Mouse (Mus musculus): ENCODE results near the gene Ptprf.
A peak's percentile ranks its signal among the peaks of the same experiment; 100 is the strongest.

Ptprf gene

DNA sequence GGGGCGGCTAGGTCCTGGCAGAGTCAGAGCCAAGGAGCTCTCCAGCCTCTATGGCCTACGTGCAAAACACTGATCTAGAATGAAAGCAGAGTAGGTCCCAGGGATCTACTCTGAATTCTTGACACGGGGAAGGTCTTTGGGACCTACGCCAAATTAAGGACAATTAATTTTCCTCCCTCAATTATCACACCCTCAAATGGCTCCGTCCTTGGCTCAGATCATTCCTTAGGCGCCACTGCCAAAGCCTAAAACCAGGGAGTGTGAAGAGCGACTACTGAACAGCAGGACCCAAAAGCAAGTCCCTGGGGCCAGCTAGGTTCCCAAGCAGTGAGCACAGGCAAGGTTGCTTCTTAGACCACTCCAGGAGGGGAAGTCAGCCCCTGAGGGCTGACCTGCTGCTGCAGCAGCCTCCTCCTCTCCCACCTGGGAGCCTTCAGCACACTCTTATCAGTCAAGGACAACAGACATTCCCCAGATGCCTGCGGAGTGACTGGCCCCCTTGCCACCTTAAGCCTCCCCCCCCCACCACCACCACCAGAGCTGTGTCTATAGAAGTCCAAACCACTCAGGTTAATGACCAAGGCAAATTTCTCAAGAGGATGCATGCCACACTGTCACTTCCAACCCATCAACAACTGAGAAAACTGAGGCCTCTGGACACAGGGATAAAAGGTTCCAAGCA lies 31.3 kb downstream of the Ptprf start:
- no peak for DNase-seq (ENCODE audit: low spot score in 2 of 2)

DNA sequence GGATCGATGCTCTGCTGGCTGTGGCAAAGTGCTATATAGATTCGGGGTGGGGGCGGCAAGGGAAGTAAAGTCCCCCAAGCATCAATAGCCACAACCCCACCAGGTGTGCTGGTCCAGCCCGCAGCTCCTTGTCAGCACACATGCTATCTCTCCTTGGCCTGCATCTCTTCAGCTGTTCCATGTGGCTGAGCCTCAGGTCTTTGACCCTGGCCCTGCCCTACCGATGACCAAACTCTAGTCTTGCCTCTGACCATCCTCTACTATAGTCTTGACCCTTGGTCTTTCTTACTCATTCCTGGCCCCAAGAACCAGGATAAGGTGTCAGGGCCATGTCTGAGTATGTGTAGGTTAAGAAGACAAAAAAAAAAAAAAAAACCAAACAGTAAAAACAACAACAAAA lies 33.2 kb downstream of the Ptprf start:
- no peak for DNase-seq (ENCODE audit: low spot score in 2 of 2)

DNA sequence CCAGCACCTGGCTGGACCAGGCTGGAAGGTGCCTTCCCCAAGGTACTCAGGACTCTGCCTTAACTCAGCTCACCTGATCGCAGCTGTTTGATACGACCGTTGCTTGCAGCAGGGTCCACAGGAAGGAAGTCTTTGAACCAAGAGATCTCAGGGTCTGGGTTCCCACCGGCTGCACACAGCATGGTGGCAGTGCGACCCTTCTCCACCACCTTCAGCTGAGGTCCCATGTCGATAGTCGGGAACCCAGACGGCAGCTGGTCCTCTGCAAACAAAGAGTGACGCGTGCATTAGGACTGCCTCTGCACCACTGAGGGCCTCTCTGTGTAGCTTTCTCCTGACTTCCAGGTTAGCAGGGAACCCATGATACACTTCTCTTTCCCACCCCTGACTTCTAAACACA lies 33.8 kb downstream of the Ptprf start:
- no peak for DNase-seq (ENCODE audit: low spot score in 2 of 2)

DNA sequence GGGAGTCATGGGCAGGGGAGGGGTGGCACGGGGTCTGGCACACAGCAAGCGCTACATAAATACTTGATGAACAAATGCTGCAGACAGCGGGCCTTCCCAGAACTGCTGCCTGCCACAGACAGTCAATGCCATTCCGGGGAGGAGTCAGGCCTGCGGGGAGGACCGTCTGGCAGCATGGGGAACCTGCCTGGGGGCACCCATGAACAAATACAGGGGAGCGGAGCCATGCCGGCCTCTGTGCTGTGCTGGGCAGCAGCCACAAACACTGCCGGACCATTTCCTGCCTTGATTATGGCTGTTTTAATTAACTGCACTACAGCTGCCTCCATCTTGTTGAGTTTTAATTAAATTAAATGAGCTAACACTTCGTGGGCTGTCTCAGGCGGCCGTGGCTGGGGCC lies 35.0 kb downstream of the Ptprf start:
- DNase-seq (ENCODE audit: low spot score in 2 of 2), result no peak

DNA sequence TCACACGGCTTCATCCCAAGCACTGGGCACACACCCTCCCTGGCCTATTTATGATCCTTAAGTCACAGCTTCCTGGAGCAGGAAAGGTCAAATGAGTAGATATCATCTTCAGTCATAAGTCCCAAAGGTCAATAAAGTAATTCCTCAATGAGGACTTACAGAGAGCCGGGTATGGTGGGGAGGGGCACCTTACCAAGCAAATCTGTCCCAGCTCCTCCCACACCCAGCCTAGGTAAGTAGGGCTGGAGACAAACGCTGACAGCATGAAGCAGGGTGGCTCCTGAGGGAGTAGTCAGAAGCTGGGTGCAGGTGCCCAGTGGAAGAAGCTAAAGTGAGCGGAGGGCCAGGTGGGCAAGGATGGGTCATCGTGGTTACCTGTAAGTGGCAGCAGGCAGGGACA lies 36.3 kb downstream of the Ptprf start:
- DNase-seq (ENCODE audit: low spot score in 2 of 2), result no peak

DNA sequence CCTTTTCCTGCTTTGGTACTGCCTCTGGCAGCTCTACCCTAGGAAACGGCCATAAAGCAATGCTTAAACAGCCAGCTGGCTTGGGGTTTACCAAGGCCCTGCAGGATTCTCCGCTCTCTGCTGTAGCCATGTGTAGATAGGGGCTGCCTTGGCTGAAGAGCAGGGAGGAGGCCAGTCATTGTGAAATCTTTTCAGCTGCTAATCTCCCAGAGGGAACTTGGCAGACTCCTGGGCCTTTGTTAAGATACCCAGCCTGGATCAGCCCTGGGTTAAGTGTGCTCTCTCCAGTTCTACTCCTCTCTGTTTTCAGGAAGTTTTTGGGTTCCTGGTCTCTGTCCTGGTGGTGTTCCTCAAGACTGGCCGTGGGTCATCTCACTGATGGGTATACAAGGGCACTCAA lies 43.9 kb downstream of the Ptprf start:
- DNase-seq (ENCODE audit: low spot score in 2 of 2), result peak in 1 of 2 experiments; percentile 44

DNA sequence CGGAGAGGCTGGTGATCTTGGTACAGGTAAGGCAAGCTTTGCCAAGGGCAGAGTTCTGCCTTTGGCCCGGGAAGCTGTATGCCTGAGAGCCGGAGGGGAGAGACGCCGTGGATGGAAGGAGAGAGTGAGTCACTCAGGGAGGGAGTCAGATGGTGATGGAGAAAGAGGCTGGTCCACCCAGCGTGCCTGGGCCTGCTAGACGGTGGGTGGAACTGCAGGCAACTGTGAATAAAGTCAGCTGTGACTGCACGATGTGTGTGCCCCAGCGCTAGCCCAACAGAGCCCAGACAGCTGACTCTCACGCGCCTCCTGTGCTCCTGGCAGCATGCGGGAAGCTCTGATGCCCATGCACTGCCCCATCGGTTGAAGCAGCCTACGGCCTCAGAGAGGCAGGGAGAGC lies 45.4 kb downstream of the Ptprf start:
- peak; percentile 66 to 68 for DNase-seq (ENCODE audit: low spot score in 2 of 2)

DNA sequence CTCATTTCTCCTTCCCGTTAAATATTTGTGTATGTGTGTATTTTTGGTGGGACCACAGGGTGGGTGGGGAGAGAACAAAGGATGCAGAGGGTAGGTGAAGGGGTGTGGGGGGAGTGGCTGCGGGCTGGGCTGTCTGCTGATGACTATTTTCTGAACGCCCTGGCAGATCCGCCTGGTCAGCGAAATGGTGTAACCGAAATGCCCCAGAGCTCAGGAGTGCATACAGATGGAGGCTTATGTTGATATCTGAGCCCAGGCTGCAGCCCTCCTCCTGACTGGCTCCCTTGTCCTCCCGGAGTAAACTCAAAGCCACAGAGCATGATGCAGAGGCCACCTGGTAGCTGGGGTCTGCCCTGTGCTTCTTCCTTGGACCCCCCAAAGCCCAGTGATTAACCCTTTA lies 47.4 kb downstream of the Ptprf start:
- DNase-seq (ENCODE audit: low spot score in 2 of 2), result no peak

DNA sequence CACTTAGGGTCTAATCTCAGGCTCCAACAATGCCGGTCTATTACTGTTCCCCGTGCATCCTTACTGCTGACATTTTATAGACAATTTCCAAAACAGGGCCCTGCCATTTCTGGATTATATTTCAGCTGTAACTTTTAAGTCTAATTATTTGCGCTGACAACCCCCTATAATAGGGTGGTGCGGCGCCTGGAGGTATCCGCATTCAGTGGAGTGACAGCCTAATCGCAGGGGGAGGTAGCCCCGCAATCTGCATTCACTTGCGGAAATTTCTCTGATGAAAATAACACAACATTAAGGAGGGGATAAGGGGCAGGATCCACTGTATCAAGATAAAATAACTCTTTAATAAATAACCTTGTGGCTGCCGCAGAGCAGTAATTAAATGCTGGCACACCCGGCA lies 47.9 kb downstream of the Ptprf start:
- DNase-seq (ENCODE audit: low spot score in 2 of 2), result no peak

DNA sequence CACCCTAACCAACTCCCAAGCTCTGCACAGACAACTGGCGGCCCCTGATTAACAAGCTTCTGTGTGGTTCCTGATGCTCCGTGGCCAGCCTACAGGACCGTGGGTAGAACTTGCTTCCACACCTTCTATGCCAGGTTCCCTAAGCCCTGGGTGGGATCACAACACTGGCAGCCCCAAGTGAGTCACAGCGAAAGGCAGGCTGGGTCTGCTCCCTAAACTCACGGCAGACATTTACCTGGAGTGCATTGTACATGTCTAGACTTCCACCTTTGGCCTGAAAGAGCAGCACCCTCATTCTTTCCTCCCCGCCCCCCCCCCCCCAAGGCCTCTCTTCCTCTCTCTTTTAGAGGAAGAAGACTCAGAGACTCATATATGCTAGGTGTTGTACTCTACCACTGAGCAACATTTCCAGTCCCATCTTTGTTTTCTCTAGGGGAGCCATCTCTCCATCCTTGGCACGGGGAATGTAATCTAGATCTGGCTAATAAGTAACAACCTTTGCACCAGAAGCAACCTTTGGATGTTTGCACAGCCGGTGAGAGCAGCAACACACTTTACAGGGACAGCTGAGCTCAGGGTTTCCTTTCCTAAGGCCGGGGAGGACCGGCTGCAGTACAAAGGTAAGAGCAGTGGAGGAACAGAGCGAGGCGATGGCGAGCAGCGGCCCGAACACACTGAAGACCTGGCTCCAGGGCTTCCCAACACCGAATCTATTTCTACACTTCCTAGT lies 51.1 kb downstream of the Ptprf start:
- DNase-seq (ENCODE audit: low spot score in 2 of 2), result no peak

DNA sequence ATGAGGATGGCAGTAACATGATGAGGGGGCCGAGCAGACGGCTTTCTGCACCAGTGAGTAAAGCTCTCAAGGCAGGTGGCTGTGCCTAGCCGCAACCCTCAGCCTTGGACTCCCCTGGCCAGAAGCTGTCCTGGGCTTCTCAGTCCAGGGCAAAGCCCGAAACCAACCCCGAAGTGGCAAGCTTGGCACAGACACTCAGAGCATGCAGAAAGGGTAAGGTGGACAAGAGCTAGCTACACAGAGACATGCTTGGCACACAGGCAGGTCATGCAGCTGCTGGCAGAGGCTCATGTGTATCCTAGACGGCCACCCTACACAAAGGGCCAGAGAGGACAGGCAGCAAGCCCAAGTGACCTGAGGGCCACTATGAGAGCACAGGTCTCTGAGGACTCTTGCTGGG lies 52.5 kb downstream of the Ptprf start:
- no peak for DNase-seq (ENCODE audit: low spot score in 2 of 2)

DNA sequence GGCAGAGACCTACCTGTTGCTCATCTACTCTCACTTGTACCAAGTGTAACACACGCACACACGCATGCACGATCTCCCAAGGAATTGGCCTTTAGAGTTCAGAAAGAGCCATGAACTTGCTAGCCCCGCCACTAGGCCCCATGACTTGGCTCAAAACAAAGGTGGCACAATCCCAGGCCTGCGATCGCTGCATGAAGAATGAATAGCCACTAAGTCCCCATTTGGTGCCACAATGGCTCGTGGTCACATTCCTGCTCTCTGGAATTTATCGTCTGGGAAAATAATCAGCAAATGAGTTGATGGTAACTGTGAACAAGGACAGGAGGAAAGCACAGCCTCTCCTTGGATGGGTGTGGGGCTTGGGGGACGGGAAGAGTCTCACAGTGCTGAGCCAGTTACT lies 54.3 kb downstream of the Ptprf start:
- no peak for DNase-seq (ENCODE audit: low spot score in 2 of 2)

DNA sequence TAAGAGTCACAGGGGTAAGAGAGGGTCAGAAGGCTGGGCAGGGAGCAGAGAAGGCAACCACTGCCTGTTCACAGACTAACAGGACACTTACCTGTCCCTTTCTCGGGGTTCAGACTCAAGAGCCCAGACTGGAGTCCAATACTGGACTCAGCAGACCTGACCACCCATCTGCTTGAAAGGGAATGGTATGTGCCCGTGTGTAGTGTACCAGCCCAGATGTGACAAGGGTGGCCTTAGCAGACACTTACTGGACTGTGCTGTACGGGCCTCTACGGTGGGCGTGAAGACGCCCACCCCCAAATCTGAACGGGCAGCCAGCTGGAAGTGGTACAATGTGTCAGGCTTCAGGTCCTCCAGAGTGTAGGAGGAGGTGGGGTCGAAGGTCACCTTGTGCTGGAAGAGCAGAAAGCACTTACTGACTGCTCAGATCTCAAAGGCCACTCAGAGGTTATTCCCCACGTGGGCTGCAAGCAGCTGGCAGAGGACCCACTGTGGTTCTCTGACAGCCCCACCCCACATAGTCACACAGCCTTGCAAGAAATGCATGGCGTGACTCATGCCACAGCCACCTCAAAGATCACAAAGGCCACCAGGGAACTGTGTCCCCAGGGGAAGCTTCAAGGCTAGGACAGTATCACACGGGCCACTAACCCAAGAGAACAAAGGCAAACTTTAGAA lies 56.4 kb downstream of the Ptprf start:
- DNase-seq (ENCODE audit: low spot score in 2 of 2), result no peak

DNA sequence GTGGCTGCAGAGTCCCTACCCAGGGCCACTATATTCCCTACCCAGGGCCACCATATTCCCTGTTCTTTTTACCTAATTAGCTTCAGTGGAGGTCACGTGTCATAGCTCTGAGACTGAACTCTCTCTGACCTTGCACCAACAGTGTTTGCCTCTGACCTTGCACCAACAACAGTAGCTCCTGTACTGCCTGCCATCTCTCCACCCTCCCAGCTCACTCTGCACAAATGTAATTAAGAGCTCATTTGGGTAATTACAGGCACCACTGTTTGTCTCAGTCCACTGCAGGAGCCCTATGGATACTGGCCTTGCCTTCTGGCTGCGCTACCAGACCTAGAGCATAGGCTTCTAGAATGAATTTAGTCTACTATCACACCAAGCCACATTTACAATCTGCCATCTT lies 57.3 kb downstream of the Ptprf start:
- DNase-seq (ENCODE audit: low spot score in 2 of 2), result no peak

DNA sequence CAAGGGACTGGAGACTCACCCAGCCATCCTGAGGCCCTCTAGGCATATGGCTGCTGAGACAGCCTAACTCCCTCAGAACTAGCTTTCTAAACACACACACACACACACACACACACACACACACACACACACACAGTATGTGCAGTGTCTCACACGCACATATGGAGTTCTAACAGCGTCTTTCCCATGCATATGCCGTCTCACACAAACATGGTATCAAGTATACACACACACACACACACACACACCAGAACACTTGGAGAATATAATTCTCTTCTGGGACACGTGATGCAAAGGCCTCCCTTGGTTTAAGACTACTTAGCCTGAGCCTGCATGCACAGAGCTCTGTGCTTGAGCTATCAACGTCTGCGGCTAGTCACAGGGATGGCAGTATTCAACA lies 59.3 kb downstream of the Ptprf start:
- no peak for DNase-seq (ENCODE audit: low spot score in 2 of 2)

DNA sequence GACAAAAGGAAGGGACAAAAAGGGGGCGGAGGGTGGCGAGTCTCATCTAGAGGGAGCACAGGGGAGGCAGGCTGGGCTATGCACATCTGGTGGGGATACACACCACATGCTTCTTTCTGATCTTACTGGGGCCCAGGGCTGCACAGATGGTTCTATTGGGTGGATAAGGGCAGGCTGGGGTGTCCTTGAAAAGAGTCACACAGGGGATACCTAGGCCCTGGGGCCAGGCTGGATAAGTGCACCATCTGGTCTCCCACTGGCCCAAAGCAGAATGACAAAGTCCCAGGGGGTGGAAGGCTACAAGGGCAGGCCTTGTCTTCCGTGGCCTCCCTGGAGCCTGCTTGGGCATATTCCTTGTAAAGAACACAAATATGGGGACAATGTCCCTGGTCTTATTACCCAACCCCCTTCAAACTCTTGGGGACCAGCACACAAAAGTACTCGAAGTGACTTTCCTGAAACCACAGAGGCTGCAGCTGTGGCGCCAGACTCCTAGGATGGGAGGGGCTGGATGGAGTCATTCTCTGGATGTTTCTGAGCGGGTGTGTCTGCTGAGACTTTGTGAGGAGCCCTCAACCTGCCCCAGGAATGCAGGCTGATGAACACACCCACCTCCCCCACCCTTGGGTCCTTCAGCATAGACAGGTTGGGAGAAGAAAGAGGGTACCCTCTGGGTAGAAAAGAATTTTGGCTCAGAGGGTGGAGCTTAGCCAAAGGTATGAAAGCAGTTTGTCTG lies 62.0 kb downstream of the Ptprf start:
- no peak for DNase-seq (ENCODE audit: low spot score in 2 of 2)

DNA sequence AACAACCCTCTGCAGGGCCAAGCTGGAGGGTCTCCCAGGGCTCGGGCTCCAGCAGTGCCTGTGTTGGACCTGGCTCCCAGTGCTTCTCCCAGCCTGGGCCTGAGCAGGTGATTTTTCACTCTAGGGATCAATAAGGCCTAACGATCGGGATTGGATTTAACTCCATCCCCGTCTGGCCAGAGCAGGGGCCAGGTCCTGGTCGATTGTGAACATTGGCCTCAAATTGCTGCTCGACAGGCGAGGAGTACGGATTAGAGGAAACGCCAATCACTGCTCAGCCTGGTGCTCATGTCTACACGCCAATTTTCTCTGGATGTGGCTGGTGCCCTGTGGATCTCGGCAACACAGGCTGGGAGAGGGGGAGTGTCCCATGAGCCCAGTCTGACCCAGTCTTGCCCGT lies 63.8 kb downstream of the Ptprf start:
- DNase-seq (ENCODE audit: low spot score in 2 of 2), result no peak

DNA sequence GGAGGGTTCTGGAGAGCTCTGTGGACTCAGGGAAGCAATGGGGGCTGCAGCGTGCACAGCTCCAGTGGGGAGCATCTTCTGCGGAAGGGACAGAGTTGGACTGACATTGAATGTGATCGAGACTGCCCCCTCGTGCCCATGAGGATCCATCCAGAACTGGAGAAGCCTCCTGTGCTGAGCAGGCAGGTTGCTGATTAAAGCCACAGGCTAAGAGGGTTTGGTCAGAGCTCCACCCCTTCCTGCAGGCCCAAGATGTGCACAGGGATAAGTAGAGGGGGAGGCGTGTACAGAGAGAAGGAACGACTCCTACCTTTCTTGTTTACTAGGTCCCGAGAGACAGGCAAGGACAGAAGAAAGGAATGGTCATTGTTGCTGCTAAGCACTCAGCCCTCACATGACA lies 69.9 kb downstream of the Ptprf start:
- no peak for DNase-seq (ENCODE audit: low spot score in 2 of 2)

DNA sequence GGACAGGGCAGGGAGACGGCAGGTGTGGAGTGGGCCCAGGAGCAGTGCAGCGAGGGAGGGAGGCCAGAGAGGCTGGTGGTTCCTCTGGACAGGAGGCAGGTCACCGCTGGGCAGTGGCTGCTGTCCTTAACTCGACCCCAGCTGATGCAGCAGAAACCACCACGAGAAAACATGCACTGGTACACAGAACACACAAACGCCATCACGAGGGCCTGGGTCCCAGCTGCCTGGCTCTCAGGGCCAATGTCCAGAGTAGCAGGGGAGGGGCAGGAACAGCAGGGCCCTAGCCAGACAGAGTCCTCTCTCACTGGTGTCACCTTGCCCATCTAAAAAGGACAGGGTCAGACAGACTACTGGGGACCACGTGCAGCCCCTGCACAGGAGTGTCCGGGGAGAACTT lies 70.4 kb downstream of the Ptprf start:
- DNase-seq (ENCODE audit: low spot score in 2 of 2), result no peak

DNA sequence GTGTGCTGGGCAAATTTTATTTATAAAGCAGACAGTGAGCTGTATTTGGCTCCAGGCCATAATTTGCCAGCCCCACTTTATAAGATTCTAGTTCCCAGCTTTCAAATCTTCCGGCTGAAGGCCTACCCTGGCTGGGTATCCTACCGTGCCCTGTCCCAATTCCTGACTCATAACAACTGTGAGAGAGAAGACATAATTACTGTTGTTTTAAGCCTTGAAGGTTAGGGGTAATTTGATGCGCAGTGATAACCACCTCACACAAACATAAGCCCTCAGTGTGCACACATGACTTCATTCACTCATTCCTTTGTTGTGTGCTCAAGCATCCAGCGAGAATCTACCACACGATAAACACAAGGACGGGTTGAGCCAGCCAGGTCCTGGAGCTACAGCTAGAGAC lies 71.7 kb downstream of the Ptprf start:
- no peak for DNase-seq (ENCODE audit: low spot score in 2 of 2)

DNA sequence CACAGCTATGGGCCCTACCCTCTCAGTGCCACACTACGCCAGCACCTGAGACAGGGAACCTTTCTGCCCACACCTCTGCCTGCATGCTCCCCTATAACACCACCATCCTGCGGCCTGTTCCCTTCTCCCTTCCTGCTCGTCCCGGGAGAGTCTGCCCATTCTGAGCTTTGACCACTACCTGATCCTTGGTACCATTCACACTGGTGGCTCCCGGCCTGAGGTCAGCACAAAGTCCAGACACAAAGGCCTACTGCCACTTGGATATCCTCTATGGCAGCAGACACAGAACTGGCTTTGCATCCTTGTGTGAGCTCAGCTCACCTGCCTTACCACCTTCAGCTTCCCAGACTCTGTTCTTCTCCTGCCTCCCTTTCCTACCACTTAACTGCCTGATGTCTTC lies 72.7 kb downstream of the Ptprf start:
- DNase-seq (ENCODE audit: low spot score in 2 of 2), result no peak
